Mouse (Mus musculus): ENCODE data around the gene Lpcat3. TPM values are rescaled to one million over a fixed set of nuclear protein-coding genes. Genes with fewer than 3 reads are reported as not detected.

Gene Lpcat3
- polyA plus RNA-seq (2015; fragmentation: Illumina TruSeq; extraction: RNeasy Lipid Tissue Mini Kit (QIAGEN cat#74804); ENCODE audit: insufficient read depth, low replicate concordance): 37.3 TPM

GRCm38 (mm10) chr6:124662477-124663423 lies at the start of gene Lpcat3:
TSS of gene Lpcat3 (plus strand) at chr6:124663027.

GRCm38 (mm10) chr6:124635985-124636384 lies 26.8 kb upstream of the Lpcat3 start, which contains the start of gene C1s2:
TSS of gene C1s2 (minus strand) at chr6:124636085.

GRCm38 (mm10) chr6:124711824-124712782 lies 49.3 kb downstream of the Lpcat3 start, which contains the start of the genes Emg1 and Phb2:
TSS of gene Emg1 (minus strand) at chr6:124712178.
TSS of gene Phb2 (plus strand) at chr6:124712336.

GRCm38 (mm10) chr6:124738511-124739023 lies 75.7 kb downstream of the Lpcat3 start, which contains the start of gene Ptpn6:
TSS of gene Ptpn6 (minus strand) at chr6:124738714.

GRCm38 (mm10) chr6:124740888-124741761 lies 78.3 kb downstream of the Lpcat3 start, which contains the start of gene Grcc10:
TSS of gene Grcc10 (minus strand) at chr6:124741374.

Other genes with a start within 250 kb of the Lpcat3 start
- 18.1 TPM for gene Pex5, start 248.0 kb upstream of the Lpcat3 start, polyA plus RNA-seq (2015; fragmentation: Illumina TruSeq; extraction: RNeasy Lipid Tissue Mini Kit (QIAGEN cat#74804); ENCODE audit: insufficient read depth, low replicate concordance)
- gene Clstn3, start 198.2 kb upstream of the Lpcat3 start, polyA plus RNA-seq (2015; fragmentation: Illumina TruSeq; extraction: RNeasy Lipid Tissue Mini Kit (QIAGEN cat#74804); ENCODE audit: insufficient read depth, low replicate concordance): 0.12 TPM
- gene C1rl, start 169.9 kb upstream of the Lpcat3 start, polyA plus RNA-seq (2015; fragmentation: Illumina TruSeq; extraction: RNeasy Lipid Tissue Mini Kit (QIAGEN cat#74804); ENCODE audit: insufficient read depth, low replicate concordance): 2.4 TPM
- 44.5 TPM for gene C1ra, start 150.6 kb upstream of the Lpcat3 start, polyA plus RNA-seq (2015; fragmentation: Illumina TruSeq; extraction: RNeasy Lipid Tissue Mini Kit (QIAGEN cat#74804); ENCODE audit: insufficient read depth, low replicate concordance)
- gene C1s1, start 120.7 kb upstream of the Lpcat3 start, polyA plus RNA-seq (2015; fragmentation: Illumina TruSeq; extraction: RNeasy Lipid Tissue Mini Kit (QIAGEN cat#74804); ENCODE audit: insufficient read depth, low replicate concordance): 166 TPM
- not detected for gene C1rb, start 92.7 kb upstream of the Lpcat3 start, polyA plus RNA-seq (2015; fragmentation: Illumina TruSeq; extraction: RNeasy Lipid Tissue Mini Kit (QIAGEN cat#74804); ENCODE audit: insufficient read depth, low replicate concordance)
- gene C1s2, start 26.9 kb upstream of the Lpcat3 start, polyA plus RNA-seq (2015; fragmentation: Illumina TruSeq; extraction: RNeasy Lipid Tissue Mini Kit (QIAGEN cat#74804); ENCODE audit: insufficient read depth, low replicate concordance): 0.46 TPM
- 160 TPM for gene Emg1, start 49.2 kb downstream of the Lpcat3 start, polyA plus RNA-seq (2015; fragmentation: Illumina TruSeq; extraction: RNeasy Lipid Tissue Mini Kit (QIAGEN cat#74804); ENCODE audit: insufficient read depth, low replicate concordance)
- 110 TPM for gene Phb2, start 49.3 kb downstream of the Lpcat3 start, polyA plus RNA-seq (2015; fragmentation: Illumina TruSeq; extraction: RNeasy Lipid Tissue Mini Kit (QIAGEN cat#74804); ENCODE audit: insufficient read depth, low replicate concordance)
- 354 TPM for gene Ptpn6, start 75.7 kb downstream of the Lpcat3 start, polyA plus RNA-seq (2015; fragmentation: Illumina TruSeq; extraction: RNeasy Lipid Tissue Mini Kit (QIAGEN cat#74804); ENCODE audit: insufficient read depth, low replicate concordance)
- gene Grcc10, start 78.3 kb downstream of the Lpcat3 start, polyA plus RNA-seq (2015; fragmentation: Illumina TruSeq; extraction: RNeasy Lipid Tissue Mini Kit (QIAGEN cat#74804); ENCODE audit: insufficient read depth, low replicate concordance): 88.0 TPM
- 0.08 TPM for gene Gm45234, start 93.0 kb downstream of the Lpcat3 start, polyA plus RNA-seq (2015; fragmentation: Illumina TruSeq; extraction: RNeasy Lipid Tissue Mini Kit (QIAGEN cat#74804); ENCODE audit: insufficient read depth, low replicate concordance)
- gene Atn1, start 93.5 kb downstream of the Lpcat3 start, polyA plus RNA-seq (2015; fragmentation: Illumina TruSeq; extraction: RNeasy Lipid Tissue Mini Kit (QIAGEN cat#74804); ENCODE audit: insufficient read depth, low replicate concordance): 7.8 TPM
- 3.5 TPM for gene Eno2, start 106.6 kb downstream of the Lpcat3 start, polyA plus RNA-seq (2015; fragmentation: Illumina TruSeq; extraction: RNeasy Lipid Tissue Mini Kit (QIAGEN cat#74804); ENCODE audit: insufficient read depth, low replicate concordance)
- 3.5 TPM for gene Lrrc23, start 116.7 kb downstream of the Lpcat3 start, polyA plus RNA-seq (2015; fragmentation: Illumina TruSeq; extraction: RNeasy Lipid Tissue Mini Kit (QIAGEN cat#74804); ENCODE audit: insufficient read depth, low replicate concordance)
- gene Spsb2, start 145.6 kb downstream of the Lpcat3 start, polyA plus RNA-seq (2015; fragmentation: Illumina TruSeq; extraction: RNeasy Lipid Tissue Mini Kit (QIAGEN cat#74804); ENCODE audit: insufficient read depth, low replicate concordance): 3.2 TPM
- 63.1 TPM for gene Tpi1, start 151.3 kb downstream of the Lpcat3 start, polyA plus RNA-seq (2015; fragmentation: Illumina TruSeq; extraction: RNeasy Lipid Tissue Mini Kit (QIAGEN cat#74804); ENCODE audit: insufficient read depth, low replicate concordance)
- gene Usp5, start 166.5 kb downstream of the Lpcat3 start, polyA plus RNA-seq (2015; fragmentation: Illumina TruSeq; extraction: RNeasy Lipid Tissue Mini Kit (QIAGEN cat#74804); ENCODE audit: insufficient read depth, low replicate concordance): 69.3 TPM
- 25.4 TPM for gene Cdca3, start 166.5 kb downstream of the Lpcat3 start, polyA plus RNA-seq (2015; fragmentation: Illumina TruSeq; extraction: RNeasy Lipid Tissue Mini Kit (QIAGEN cat#74804); ENCODE audit: insufficient read depth, low replicate concordance)
- gene Gnb3, start 177.2 kb downstream of the Lpcat3 start, polyA plus RNA-seq (2015; fragmentation: Illumina TruSeq; extraction: RNeasy Lipid Tissue Mini Kit (QIAGEN cat#74804); ENCODE audit: insufficient read depth, low replicate concordance): not detected
- gene P3h3, start 194.7 kb downstream of the Lpcat3 start, polyA plus RNA-seq (2015; fragmentation: Illumina TruSeq; extraction: RNeasy Lipid Tissue Mini Kit (QIAGEN cat#74804); ENCODE audit: insufficient read depth, low replicate concordance): 6.7 TPM
- gene Gpr162, start 201.0 kb downstream of the Lpcat3 start, polyA plus RNA-seq (2015; fragmentation: Illumina TruSeq; extraction: RNeasy Lipid Tissue Mini Kit (QIAGEN cat#74804); ENCODE audit: insufficient read depth, low replicate concordance): 1.0 TPM
- 71.3 TPM for gene Cd4, start 225.2 kb downstream of the Lpcat3 start, polyA plus RNA-seq (2015; fragmentation: Illumina TruSeq; extraction: RNeasy Lipid Tissue Mini Kit (QIAGEN cat#74804); ENCODE audit: insufficient read depth, low replicate concordance)
- 6.5 TPM for gene Lag3, start 248.7 kb downstream of the Lpcat3 start, polyA plus RNA-seq (2015; fragmentation: Illumina TruSeq; extraction: RNeasy Lipid Tissue Mini Kit (QIAGEN cat#74804); ENCODE audit: insufficient read depth, low replicate concordance)

Data from spleen, adult 10 weeks (tissue).